Comparison of ENCODE assay signal across 12 mouse cellular contexts in the genomic region with DNA sequence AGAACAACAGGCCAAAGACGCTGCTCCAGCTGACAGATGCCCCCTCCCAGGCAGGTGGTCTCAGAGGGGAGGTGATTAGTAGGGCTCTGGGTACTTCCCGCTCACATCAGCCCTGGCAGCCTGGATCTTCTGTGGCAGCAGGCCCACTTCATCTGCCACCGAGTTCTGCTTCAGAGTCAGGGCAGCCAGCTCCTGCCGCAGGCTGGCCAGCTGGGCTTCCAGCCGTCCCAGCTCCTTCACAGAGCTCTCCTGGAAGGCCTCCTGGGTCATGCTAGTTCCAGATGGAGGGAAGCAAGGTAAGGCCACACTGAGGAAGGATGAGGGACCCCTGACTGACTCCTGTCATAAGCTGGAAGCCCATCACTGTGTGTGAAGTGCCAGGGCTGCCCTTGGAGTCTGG. TPM values are rescaled to one million over a fixed set of nuclear protein-coding genes. Genes with fewer than 3 reads are reported as not detected.
DNase-seq lines count a peak whose midpoint lies in the region; ATAC-seq lines count a peak whose summit lies in the region.
"Had no signal": no experiment of that assay in that cellular context is flagged by ENCODE, and none has a peak within 500 bp of the region (broad histone marks: within the 10 kb centered on the region; RNA-seq: fewer than 3 reads in every experiment).

No protein-coding gene starts in this region.

- peaks cover 88% of the 10 kb centered on the region for H3K36me3 ChIP-seq in forebrain, embryonic 10.5 days (replicated peaks)
- peaks cover 93% of the 10 kb centered on the region for H3K36me3 ChIP-seq in forebrain, embryonic 14.5 days (ENCODE audit: control insufficient read depth, insufficient read depth, low read length)
- peaks cover 86% of the 10 kb centered on the region for H3K36me3 ChIP-seq in hindbrain, embryonic 13.5 days

- H3K27me3 ChIP-seq in forebrain, embryonic 10.5 days (ENCODE audit: poor library complexity, severe bottlenecking): no peaks in the 10 kb centered on the region
- no peaks in the 10 kb centered on the region for H3K27me3 ChIP-seq in forebrain, embryonic 14.5 days (replicated peaks; ENCODE audit: control insufficient read depth, insufficient read depth, low read length)
- H3K27me3 ChIP-seq in hindbrain, embryonic 13.5 days: no peaks in the 10 kb centered on the region
- H3K27me3 ChIP-seq: forebrain, embryonic 15.5 days had no signal

- WGBS in forebrain, embryonic 10.5 days: 62% methylated on average over 5 of the region's 5 CpGs
- 45% methylated on average over 5 of the region's 5 CpGs for WGBS in forebrain, embryonic 14.5 days
- WGBS in hindbrain, embryonic 13.5 days: 41% methylated on average over 5 of the region's 5 CpGs

- no peak for DNase-seq in forebrain, embryonic 10.5 days (ENCODE audit: extremely low spot score, low spot score)
- no peak for DNase-seq in forebrain, embryonic 14.5 days (ENCODE audit: low spot score)
- peak; percentile 87 for DNase-seq in left cerebral cortex, postnatal 4 days
- no peak for DNase-seq in left cerebral cortex, adult 8-10 months (ENCODE audit: low spot score in 2 of 2)
- DNase-seq in ovary, postnatal 36 days (ENCODE audit: low spot score): no peak
- DNase-seq: gastrocnemius, postnatal 10 days; lung, postnatal 10 days had no signal

- intact Hi-C loops in left cerebral cortex, postnatal 4 days (cut with DNase I): no loop called here

- H3K9ac ChIP-seq in forebrain, embryonic 14.5 days (ENCODE audit: low read length): no peak overlapping the region
- no peak overlapping the region for H3K9ac ChIP-seq in hindbrain, embryonic 13.5 days
- H3K9ac ChIP-seq: forebrain, embryonic 15.5 days; liver, embryonic 14.5 days had no signal

- no peak overlapping the region for H3K4me2 ChIP-seq in forebrain, embryonic 14.5 days (ENCODE audit: low read length)
- no peak overlapping the region for H3K4me2 ChIP-seq in hindbrain, embryonic 13.5 days
- H3K4me2 ChIP-seq: forebrain, embryonic 15.5 days had no signal

- H3K9me3 ChIP-seq in forebrain, embryonic 10.5 days: no peaks in the 10 kb centered on the region
- H3K9me3 ChIP-seq in forebrain, embryonic 14.5 days (replicated peaks; ENCODE audit: control insufficient read depth, low read length): no peaks in the 10 kb centered on the region
- no peaks in the 10 kb centered on the region for H3K9me3 ChIP-seq in hindbrain, embryonic 13.5 days
- H3K9me3 ChIP-seq: forebrain, embryonic 15.5 days; G1E had no signal

- H3K27ac ChIP-seq in forebrain, embryonic 10.5 days: peak overlapping the region; percentile 26; the same call in 1 of the 2 replicates
- no peak overlapping the region; the same call in 1 of the 2 replicates for H3K27ac ChIP-seq in forebrain, embryonic 14.5 days (ENCODE audit: low read depth, low read length)
- peak overlapping the region; percentile 46 for H3K27ac ChIP-seq in brown adipose tissue, adult 24 weeks (replicated peaks; ENCODE audit: low read depth, low read length)
- peak overlapping the region; percentile 50 for H3K27ac ChIP-seq in hindbrain, embryonic 13.5 days
- H3K27ac ChIP-seq: forebrain, embryonic 15.5 days; liver, embryonic 14.5 days had no signal

- ATAC-seq in forebrain, embryonic 14.5 days: no peak
- ATAC-seq in hindbrain, embryonic 13.5 days (ENCODE audit: low FRiP score): no peak
- ATAC-seq: forebrain, embryonic 15.5 days had no signal

- H3K4me3 ChIP-seq in forebrain, embryonic 10.5 days: no peak overlapping the region
- no peak overlapping the region for H3K4me3 ChIP-seq in forebrain, embryonic 14.5 days (ENCODE audit: low read depth, low read length)
- no peak overlapping the region for H3K4me3 ChIP-seq in brown adipose tissue, adult 24 weeks (ENCODE audit: insufficient read depth, low read depth, low read length)
- H3K4me3 ChIP-seq in hindbrain, embryonic 13.5 days: no peak overlapping the region
- H3K4me3 ChIP-seq: forebrain, embryonic 15.5 days had no signal

- peaks cover 5% of the 10 kb centered on the region for H3K4me1 ChIP-seq in forebrain, embryonic 10.5 days
- no peaks in the 10 kb centered on the region for H3K4me1 ChIP-seq in forebrain, embryonic 14.5 days (ENCODE audit: control insufficient read depth, insufficient read depth, low read length)
- no peaks in the 10 kb centered on the region; the same call in 1 of the 2 replicates for H3K4me1 ChIP-seq in brown adipose tissue, adult 24 weeks (ENCODE audit: control insufficient read depth, insufficient read depth, insufficient read length, low read length)
- H3K4me1 ChIP-seq in hindbrain, embryonic 13.5 days (replicated peaks): peaks cover 10% of the 10 kb centered on the region; the same call in 1 of the 2 replicates
- H3K4me1 ChIP-seq: forebrain, embryonic 15.5 days had no signal

RNA-seq across cellular contexts. Expression of gene Sun2, which starts 14.0 kb away (rescaled TPM):
- polyA plus RNA-seq in forebrain, embryonic 10.5 days (2016; fragmentation: Nextera tagmentation; extraction: Ambion mirVana): 2.0 and 3.4 TPM in 2 replicates
- polyA plus RNA-seq in forebrain, embryonic 14.5 days (2014; fragmentation: Nextera tagmentation; extraction: Ambion mirVana): 4.8 and 7.6 TPM in 2 replicates
- total RNA-seq in left cerebral cortex, postnatal 4 days (2021): 10 to 100 TPM; 27.0 to 29.4 TPM
- 10 to 100 TPM; 50.4 to 71.2 (median 63.2) TPM for total RNA-seq in left cerebral cortex, adult 8-10 months (2022)
- polyA plus RNA-seq in brown adipose tissue, adult 24 weeks (2012; ENCODE audit: insufficient read depth, insufficient read length, missing spikeins): 49.2 and 105 TPM in 2 replicates
- 9.8 and 10.2 TPM in 2 replicates for polyA plus RNA-seq in hindbrain, embryonic 13.5 days (2015; fragmentation: Nextera tagmentation; extraction: Ambion mirVana)

RNA-seq across cellular contexts. Expression of gene Gtpbp1, which starts 37.7 kb away (rescaled TPM):
- 48.3 and 52.5 TPM in 2 replicates for polyA plus RNA-seq in forebrain, embryonic 10.5 days (2016; fragmentation: Nextera tagmentation; extraction: Ambion mirVana)
- polyA plus RNA-seq in forebrain, embryonic 14.5 days (2014; fragmentation: Nextera tagmentation; extraction: Ambion mirVana): 36.2 and 43.5 TPM in 2 replicates
- 10 to 100 TPM; 62.4 to 62.9 TPM for total RNA-seq in left cerebral cortex, postnatal 4 days (2021)
- total RNA-seq in left cerebral cortex, adult 8-10 months (2022): 10 to 100 TPM; 48.5 to 60.5 (median 55.9) TPM
- polyA plus RNA-seq in brown adipose tissue, adult 24 weeks (2012; ENCODE audit: insufficient read depth, insufficient read length, missing spikeins): 15.3 and 15.4 TPM in 2 replicates
- polyA plus RNA-seq in hindbrain, embryonic 13.5 days (2015; fragmentation: Nextera tagmentation; extraction: Ambion mirVana): 44.8 and 45.2 TPM in 2 replicates

RNA-seq across cellular contexts. Expression of gene Josd1, which starts 40.6 kb away (rescaled TPM):
- 16.6 and 18.6 TPM in 2 replicates for polyA plus RNA-seq in forebrain, embryonic 10.5 days (2016; fragmentation: Nextera tagmentation; extraction: Ambion mirVana)
- 14.7 and 15.2 TPM in 2 replicates for polyA plus RNA-seq in forebrain, embryonic 14.5 days (2014; fragmentation: Nextera tagmentation; extraction: Ambion mirVana)
- total RNA-seq in left cerebral cortex, postnatal 4 days (2021): 10 to 100 TPM; 31.2 to 32.0 TPM
- 10 to 100 TPM; 56.0 to 62.3 (median 60.6) TPM for total RNA-seq in left cerebral cortex, adult 8-10 months (2022)
- 25.5 and 29.5 TPM in 2 replicates for polyA plus RNA-seq in brown adipose tissue, adult 24 weeks (2012; ENCODE audit: insufficient read depth, insufficient read length, missing spikeins)
- 19.1 and 20.2 TPM in 2 replicates for polyA plus RNA-seq in hindbrain, embryonic 13.5 days (2015; fragmentation: Nextera tagmentation; extraction: Ambion mirVana)

RNA-seq across cellular contexts. Expression of gene Dnal4, which starts 49.3 kb away (rescaled TPM):
- polyA plus RNA-seq in forebrain, embryonic 10.5 days (2016; fragmentation: Nextera tagmentation; extraction: Ambion mirVana): 63.3 and 70.8 TPM in 2 replicates
- polyA plus RNA-seq in forebrain, embryonic 14.5 days (2014; fragmentation: Nextera tagmentation; extraction: Ambion mirVana): 96.1 and 101 TPM in 2 replicates
- 10 to 100 TPM; 30.4 to 34.4 TPM for total RNA-seq in left cerebral cortex, postnatal 4 days (2021)
- total RNA-seq in left cerebral cortex, adult 8-10 months (2022): 10 to 100 TPM; 49.3 to 56.8 (median 52.9) TPM
- 10.6 and 13.5 TPM in 2 replicates for polyA plus RNA-seq in brown adipose tissue, adult 24 weeks (2012; ENCODE audit: insufficient read depth, insufficient read length, missing spikeins)
- 83.5 and 84.9 TPM in 2 replicates for polyA plus RNA-seq in hindbrain, embryonic 13.5 days (2015; fragmentation: Nextera tagmentation; extraction: Ambion mirVana)

RNA-seq across cellular contexts. Expression of gene Tomm22, which starts 57.6 kb away (rescaled TPM):
- 268 and 286 TPM in 2 replicates for polyA plus RNA-seq in forebrain, embryonic 10.5 days (2016; fragmentation: Nextera tagmentation; extraction: Ambion mirVana)
- polyA plus RNA-seq in forebrain, embryonic 14.5 days (2014; fragmentation: Nextera tagmentation; extraction: Ambion mirVana): 299 and 300 TPM in 2 replicates
- 100 to 1,000 TPM; 109 to 110 TPM for total RNA-seq in left cerebral cortex, postnatal 4 days (2021)
- 100 to 1,000 TPM in 2 of 4 experiments, 10 to 100 TPM in 2; 87.9 to 109 (median 103) TPM for total RNA-seq in left cerebral cortex, adult 8-10 months (2022)
- 185 and 193 TPM in 2 replicates for polyA plus RNA-seq in brown adipose tissue, adult 24 weeks (2012; ENCODE audit: insufficient read depth, insufficient read length, missing spikeins)
- polyA plus RNA-seq in hindbrain, embryonic 13.5 days (2015; fragmentation: Nextera tagmentation; extraction: Ambion mirVana): 246 and 253 TPM in 2 replicates
